Mouse (Mus musculus) small intestine, adult 2 months (tissue): ENCODE measurements around the gene Gm11564.

Experiments
- CTCF ChIP-seq: fragments of 200-500 bp; IDR thresholded peaks from 2 replicates; pipeline ENCODE4 v1.5.1; 2012; ENCODE audit warnings: low read depth, mild to moderate bottlenecking, control low read depth, inconsistent platforms, low read length, moderate library complexity, mixed read lengths; ENCODE audit not compliant: insufficient replicate concordance, insufficient read length; ENCODE audit errors: extremely low read depth
- POLR2A ChIP-seq: fragments of 200-500 bp; IDR thresholded peaks from 2 replicates; pipeline ENCODE4 v1.6.1; 2012; ENCODE audit warnings: low read depth, mild to moderate bottlenecking, control low read depth, inconsistent platforms, low read length, moderate library complexity

GRCm38 (mm10) chr11:99857617-99858016 lies 42.2 kb upstream of the Gm11564 start, which contains the start of gene Gm11568:
- TF ChIP-seq POLR2A (no peak), CTCF (no peak)
